Mouse (Mus musculus) kidney, adult 9 months (tissue): ENCODE results near the gene Pln.

Source experiments
- DNase-seq: peaks from one replicate; pipeline ENCODE4 v3.0.0; 2022

The Pln gene

GRCm38 (mm10) chr10:53337162-53337923 is at the start of gene Pln:
Pln (plus strand) TSS chr10:53337667.
- DNase-seq: no peak

- DNase-seq: peak; percentile 46
Observed at GRCm38 (mm10) chr10:53305867-53306266, 31.6 kb upstream of the Pln start.

DNA sequence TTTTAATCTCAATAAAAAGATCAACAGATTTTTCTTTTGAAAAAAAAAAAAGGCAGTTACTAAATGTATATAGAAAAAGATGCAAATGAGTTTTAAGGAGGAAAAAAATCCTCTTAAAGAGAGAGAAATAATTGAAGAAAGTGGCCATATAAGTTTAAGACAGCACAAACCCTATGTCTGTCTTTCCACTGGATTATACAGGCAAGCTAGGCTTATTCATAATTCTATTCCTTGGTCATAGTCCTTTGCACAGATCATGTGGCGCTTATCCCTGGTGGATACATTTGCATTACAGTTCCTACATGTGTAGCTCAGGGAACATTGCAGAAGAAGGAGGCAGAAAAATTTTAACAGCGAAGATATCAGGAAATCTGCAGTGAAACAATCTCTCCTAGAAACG is 30.8 kb upstream of the Pln start:
- no peak for DNase-seq

- DNase-seq: no peak
Observed at GRCm38 (mm10) chr10:53323367-53323766, 14.1 kb upstream of the Pln start.

DNA sequence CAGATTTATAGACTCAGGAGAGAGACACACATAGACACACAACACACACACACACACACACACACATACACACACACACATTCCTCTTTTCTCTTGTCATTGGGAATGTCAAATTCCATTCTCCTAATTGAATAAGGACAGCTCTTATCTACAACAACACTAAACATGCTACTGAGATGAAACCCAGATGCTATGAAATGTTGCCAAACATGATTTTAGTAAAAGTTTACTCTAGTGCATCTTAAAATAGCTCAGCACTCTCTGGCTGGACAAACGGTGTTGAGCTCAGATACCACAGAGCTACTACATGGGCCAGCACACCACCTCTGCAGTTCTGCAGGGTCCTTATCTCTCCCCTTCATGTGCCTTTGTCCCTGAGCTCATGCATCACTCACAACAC is 12.8 kb upstream of the Pln start:
- peak; percentile 49 for DNase-seq

- no peak for DNase-seq
Observed at GRCm38 (mm10) chr10:53326367-53326766, 11.1 kb upstream of the Pln start.

DNA sequence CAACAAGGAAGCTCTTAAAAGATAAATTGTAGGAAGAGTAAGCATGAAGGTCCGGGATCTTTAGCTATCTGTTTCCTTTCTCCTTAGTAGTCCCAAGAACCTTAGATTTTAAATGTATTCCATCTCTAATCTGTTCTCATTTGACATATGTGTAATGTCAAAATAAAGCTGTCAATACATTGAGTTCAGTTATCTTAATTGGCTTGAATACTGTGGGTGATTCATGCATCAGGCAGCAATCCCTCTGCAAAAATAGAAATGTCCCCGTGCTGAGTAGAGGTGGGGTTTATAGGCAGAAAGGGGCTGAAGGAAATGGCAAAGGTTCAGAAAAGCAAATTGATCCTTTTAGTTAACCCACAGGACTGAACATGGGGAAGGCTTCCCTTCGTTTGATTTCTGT is 8.2 kb upstream of the Pln start:
- DNase-seq: no peak

DNA sequence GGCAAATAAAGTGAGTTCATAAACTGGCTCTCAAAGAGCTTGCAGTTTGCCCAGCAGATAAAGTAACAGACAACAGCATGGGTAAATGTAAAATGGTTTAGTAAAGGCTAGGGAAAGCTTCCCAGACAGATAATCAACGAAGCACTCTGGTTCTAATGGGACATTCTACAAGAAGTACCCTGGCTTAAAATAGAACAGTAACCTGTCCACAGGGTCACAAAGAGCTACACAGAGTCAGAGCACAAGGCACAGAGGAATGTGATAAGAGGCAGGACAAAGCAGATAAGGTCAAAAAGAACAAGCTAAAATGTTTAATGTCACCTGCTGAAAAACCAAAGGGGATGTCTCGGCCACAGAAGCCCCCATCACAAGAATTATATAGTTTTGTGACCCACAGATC is 4.7 kb upstream of the Pln start:
- no peak for DNase-seq

DNA sequence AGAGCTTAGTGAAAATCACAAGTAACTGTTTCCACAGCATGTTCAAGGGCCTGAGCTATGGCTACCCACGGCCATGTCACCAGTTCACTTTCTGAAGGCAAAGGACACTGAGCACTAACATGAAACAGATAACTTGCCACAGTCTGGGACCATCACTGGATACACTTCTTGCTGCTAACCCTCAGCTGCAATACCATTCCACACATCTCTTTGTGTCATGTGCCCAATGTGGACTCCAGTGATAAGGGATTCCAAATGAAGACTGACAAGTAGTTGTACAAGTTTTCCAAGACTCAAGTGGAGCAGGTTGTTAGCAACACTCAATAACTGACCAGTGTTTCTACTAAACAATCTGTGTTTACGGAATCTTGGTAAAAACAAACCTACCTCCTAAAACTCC is 2.2 kb upstream of the Pln start:
- DNase-seq: no peak

DNA sequence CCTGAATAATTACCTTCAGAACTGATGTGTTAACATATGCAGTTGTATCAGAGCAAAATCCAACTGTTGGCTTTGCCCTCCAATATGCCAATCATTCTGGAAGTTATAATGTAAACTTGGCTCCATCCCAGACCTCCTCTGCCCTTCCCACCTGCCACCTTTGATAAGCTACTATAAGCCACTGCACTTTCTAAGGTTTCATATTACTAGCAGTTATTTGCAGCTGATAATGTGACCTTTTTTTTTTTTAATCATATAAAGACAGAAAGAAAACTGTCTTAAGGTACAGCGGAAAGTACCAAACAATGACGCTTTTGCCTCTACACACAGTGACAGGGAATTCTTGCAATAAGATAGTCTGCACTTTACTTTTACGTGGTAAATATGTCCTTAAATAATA is 1.5 kb upstream of the Pln start:
- no peak for DNase-seq

DNA sequence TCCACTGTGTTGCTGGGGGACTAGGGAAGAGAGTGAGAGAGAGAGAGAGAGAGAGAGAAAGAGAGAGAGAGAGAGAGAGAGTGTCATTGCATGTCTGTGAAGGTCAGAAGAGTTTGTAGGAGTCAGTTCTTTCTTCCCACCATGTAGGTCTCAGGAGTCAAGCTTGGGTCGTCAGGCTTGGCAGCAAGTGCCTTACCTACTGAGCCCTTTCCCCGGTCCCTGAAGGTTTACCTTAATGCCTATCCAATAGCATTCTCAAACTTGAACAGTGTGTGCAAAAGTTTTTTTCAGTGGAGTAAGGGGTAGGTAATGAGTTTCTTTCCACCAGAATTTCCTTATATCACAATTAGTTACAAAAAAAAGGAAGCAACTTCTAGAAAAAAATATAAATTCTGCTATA is 1.6 kb downstream of the Pln start:
- no peak for DNase-seq

DNA sequence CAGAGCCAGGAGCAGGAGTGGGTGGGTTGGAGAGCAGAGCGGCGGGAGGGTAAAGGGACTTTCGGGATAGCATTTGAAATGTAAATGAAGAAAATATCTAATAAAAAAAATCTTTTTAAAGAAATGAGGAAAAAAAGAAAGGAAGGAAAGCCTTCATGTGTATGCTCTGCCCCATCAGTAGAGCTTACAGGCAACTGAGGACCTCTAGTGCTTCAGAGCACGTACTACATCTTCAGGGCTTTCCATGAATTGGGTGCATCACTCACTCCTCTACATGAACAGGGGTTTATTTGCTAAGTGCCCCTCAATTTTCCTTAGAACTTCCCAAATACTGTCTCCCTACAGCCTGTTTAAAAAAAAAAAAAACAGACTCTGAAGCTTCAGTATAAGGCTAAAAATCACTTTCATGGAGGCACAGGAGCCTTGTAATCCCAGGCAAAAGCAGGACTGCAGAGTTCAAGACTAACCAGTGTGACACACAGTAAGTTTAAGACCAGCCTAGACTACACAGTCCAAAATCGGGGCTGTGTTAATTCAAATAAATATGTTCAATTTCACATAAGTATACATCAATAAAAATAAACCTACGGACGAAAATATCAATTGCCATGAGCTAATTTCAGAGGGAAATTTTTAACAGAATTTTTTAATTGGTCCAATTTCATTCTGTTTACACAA is 4.0 kb downstream of the Pln start:
- peak; percentile 27 for DNase-seq

- DNase-seq: no peak
Observed at GRCm38 (mm10) chr10:53342166-53342728, 4.8 kb downstream of the Pln start.

GRCm38 (mm10) chr10:53343384-53343783 is 5.9 kb downstream of the Pln start:
- no peak for DNase-seq

DNA sequence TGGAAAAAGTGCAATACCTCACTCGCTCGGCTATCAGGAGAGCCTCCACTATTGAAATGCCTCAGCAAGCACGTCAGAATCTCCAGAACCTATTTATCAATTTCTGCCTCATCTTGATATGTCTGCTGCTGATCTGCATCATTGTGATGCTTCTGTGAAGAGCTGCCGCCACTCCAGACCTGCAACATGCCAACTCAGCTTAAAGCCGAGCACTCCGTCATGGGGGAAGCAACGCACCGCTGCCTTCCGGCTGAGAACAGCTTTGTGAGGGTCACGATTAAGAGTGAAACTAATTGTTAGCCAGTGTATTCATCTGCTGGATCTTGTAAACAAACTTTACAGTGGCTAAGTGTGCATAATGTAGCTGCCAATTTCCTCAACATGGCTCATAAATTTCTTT is 6.4 kb downstream of the Pln start:
- peak; percentile 13 for DNase-seq

GRCm38 (mm10) chr10:53345508-53345907 is 8.0 kb downstream of the Pln start:
- no peak for DNase-seq

- DNase-seq: peak; percentile 52
Observed at GRCm38 (mm10) chr10:53346506-53346905, 9.0 kb downstream of the Pln start.

GRCm38 (mm10) chr10:53346916-53347315 is 9.4 kb downstream of the Pln start:
- DNase-seq: no peak

DNA sequence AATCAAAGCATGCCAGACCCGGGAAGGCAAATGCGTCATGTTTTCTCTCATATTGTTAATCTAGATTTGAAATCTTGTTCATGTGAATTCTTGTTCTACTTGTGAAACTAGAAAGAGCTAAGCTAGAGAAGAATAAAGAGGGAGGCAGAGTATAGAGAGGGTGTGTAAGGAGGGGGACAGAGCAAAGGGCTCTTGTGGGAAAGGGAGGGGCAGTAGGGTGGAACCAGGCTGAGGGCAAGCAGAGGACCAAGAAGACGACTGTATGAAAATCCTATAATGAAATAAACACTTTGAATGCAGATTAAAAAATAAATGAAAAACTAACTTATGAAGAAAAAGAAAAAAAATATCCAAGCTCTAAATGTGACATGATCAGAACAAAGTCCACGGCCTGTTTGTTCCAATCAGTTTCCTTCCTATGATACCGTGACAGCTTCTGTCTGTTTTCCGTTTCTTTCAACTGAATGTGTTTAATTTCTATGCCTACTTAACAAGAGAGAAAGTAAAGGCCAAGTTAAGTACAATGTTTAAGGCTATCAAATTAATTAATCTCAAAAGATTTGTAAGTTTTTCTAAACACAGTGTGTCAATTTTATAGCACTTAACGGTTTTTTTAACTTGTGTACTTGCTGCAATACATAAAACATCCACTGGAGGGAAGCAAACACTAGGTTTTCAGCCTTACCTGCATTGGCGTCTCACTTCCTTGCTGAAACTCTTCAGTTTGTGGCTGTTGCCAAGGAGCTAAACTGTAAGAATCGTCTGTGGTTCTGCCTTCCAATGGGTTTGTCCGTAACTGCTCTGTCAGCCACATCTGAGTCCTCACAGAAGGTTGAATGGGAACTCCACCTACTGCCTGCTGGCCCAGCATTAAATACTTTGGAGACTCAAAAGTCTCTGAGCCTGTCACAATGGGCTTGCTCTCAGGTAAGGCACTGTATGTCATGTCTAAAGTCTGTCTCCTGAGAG is 10.6 kb downstream of the Pln start:
- DNase-seq: peak; percentile 84

GRCm38 (mm10) chr10:53349254-53349653 is 11.8 kb downstream of the Pln start:
- DNase-seq: no peak

DNA sequence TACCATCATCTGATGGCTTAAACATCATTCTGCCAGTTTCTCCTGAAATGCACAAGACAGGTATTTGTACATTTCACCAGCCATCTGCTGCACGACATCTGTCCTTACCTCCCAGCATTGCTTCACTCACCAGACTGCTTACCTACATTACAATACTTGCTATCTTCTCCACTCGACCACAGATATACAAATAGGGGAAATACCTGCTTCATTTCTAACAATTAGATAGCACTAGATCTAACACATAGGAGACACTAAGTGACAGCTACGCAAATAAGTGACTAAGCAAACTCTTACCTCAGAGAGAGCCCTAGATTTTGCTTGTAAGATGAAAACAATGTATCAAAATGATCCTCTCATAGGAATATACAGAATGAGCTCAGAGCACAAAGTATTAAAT is 16.2 kb downstream of the Pln start:
- DNase-seq: no peak

DNA sequence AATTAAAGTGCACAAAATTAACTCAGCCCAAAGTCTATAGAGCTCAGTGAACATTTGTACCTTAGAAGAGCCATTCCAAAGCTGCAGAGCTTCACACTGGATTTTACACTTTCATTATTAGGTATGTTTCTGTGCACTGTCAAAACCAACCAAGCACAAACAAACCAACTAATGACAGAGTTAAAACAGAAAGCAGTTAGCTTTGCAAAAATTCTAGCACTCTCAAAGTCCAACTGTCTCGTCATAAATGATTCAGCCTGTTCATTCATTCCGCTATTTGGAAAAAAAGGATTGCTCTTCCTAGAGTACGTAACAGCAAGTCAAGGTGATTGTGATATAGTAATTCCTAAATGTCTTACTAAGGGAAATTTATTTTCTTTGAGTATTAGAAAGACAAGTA is 21.5 kb downstream of the Pln start:
- DNase-seq: peak; percentile 69

DNA sequence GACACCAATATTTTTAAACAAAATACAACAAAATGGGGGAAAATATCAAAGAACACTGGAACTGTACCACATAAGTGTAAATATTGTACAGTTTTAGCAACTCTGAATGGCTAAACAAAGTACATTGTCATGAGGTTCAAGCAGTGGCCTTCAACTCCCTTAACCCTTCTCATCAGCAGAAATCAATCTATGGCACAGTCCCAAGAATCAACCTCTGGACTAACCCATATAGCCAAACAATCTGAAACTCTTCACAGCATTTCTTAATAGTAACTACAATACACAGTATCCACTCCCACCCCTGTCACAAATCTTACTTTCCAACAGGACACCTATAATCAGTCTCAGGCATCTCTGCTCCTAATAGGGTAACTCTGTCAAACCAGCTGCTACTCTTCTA is 26.8 kb downstream of the Pln start:
- DNase-seq: no peak
